Mouse (Mus musculus) forebrain, embryonic 10.5 days (tissue): Measurements from ENCODE around the gene 1700029J07Rik. TPM values are rescaled to one million over a fixed set of nuclear protein-coding genes. Genes with fewer than 3 reads are reported as not detected.

ENCODE experiments used
- DNase-seq: peaks from one replicate; pipeline ENCODE4 v3.0.0-alpha.2; 2017; ENCODE audit warnings: low spot score; ENCODE audit errors: extremely low spot score
- H3K27ac ChIP-seq: fragments of 300-500 bp; sonication (generic); 2 replicates; pipeline ENCODE4 v1.5.1; 2016; ENCODE audit warnings: mild to moderate bottlenecking
- H3K27me3 ChIP-seq: fragments of 300-500 bp; sonication (generic); 2 replicates; pipeline ENCODE4 v1.6.1; 2016; ENCODE audit warnings: mild to moderate bottlenecking; ENCODE audit not compliant: poor library complexity, severe bottlenecking
- H3K36me3 ChIP-seq: fragments of 300-500 bp; sonication (generic); replicated peaks from 2 replicates; pipeline ENCODE4 v1.6.1; 2016; ENCODE audit warnings: mild to moderate bottlenecking, moderate library complexity
- H3K4me1 ChIP-seq: fragments of 300-500 bp; sonication (generic); 2 replicates; pipeline ENCODE4 v1.6.1; 2016
- H3K4me3 ChIP-seq: fragments of 300-500 bp; sonication (generic); 2 replicates; pipeline ENCODE4 v1.5.1; 2016; ENCODE audit warnings: mild to moderate bottlenecking, moderate library complexity
- H3K9me3 ChIP-seq: fragments of 300-500 bp; sonication (generic); 2 replicates; pipeline ENCODE4 v1.6.1; 2016; ENCODE audit warnings: mild to moderate bottlenecking, moderate library complexity
- WGBS: fragments of 180-500 bp; shearing (Covaris S2); methylation state at CpG from one replicate; pipeline ENCODE4 v1.1.7; 2016; 5-methylcytosine and 5-hydroxymethylcytosine counted together
- polyA plus RNA-seq: library from polyadenylated mRNA; unstranded; fragments of >200 nt; fragmentation: Nextera tagmentation; extraction: Ambion mirVana; gene quantifications from 2 replicates; pipeline ENCODE4 v1.2.1, GENCODE M21; 2016

Gene 1700029J07Rik
- polyA plus RNA-seq, 1 experiment from 2014 or later: 4.2 TPM

DNA sequence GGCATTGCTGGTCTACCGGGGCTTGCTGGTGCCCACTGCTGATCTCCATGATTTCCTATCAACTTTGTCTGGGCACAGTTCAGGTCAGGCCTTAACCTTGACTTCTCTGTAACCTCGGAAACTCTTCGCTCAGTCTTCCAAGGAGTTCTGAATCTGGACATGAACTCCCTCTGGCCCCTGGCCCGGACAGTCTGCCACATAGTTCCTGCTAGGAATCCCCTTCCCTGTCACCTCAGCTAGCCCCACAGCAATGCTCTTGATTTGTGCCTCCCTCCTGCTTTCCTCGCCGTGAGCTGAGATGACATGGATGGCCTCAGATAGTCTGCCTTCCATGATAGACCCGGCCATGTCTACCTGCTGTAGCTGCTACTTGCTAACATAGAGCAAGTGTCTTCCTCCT is 54.7 kb downstream of the 1700029J07Rik start:
- peaks cover 5% of the 10 kb centered on the region; the same call in 1 of the 2 replicates for H3K4me1 ChIP-seq
- no peak overlapping the region for H3K27ac ChIP-seq
- H3K36me3 ChIP-seq: no peaks in the 10 kb centered on the region
- no peak for DNase-seq
- H3K9me3 ChIP-seq: no peaks in the 10 kb centered on the region
- H3K4me3 ChIP-seq: no peak overlapping the region
- 92% methylated on average over 7 of the region's 7 CpGs for WGBS
- H3K27me3 ChIP-seq: no peaks in the 10 kb centered on the region

DNA sequence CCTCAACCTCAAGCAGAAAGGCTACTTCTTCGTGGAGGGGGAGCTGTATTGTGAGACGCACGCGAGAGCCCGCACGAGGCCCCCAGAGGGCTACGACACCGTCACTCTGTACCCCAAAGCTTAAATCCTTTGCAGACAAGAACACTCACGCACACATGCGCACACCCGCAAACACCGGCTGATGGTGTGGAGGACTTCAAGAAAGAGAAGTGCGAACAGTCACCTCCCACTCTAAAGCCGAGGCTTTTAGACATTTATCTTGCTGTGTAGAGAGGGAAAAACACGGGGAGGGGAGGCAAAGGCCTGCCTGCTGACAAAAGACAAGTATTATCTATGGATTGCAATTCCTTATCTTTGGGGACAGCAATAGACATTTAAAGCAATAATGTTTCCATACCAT is 56.2 kb downstream of the 1700029J07Rik start:
- no peak overlapping the region for H3K4me3 ChIP-seq
- no peak for DNase-seq
- peaks cover 5% of the 10 kb centered on the region; the same call in 1 of the 2 replicates for H3K4me1 ChIP-seq
- no peaks in the 10 kb centered on the region for H3K36me3 ChIP-seq
- WGBS: 90% methylated on average over 15 of the region's 15 CpGs
- no peak overlapping the region for H3K27ac ChIP-seq
- H3K9me3 ChIP-seq: no peaks in the 10 kb centered on the region
- no peaks in the 10 kb centered on the region for H3K27me3 ChIP-seq

DNA sequence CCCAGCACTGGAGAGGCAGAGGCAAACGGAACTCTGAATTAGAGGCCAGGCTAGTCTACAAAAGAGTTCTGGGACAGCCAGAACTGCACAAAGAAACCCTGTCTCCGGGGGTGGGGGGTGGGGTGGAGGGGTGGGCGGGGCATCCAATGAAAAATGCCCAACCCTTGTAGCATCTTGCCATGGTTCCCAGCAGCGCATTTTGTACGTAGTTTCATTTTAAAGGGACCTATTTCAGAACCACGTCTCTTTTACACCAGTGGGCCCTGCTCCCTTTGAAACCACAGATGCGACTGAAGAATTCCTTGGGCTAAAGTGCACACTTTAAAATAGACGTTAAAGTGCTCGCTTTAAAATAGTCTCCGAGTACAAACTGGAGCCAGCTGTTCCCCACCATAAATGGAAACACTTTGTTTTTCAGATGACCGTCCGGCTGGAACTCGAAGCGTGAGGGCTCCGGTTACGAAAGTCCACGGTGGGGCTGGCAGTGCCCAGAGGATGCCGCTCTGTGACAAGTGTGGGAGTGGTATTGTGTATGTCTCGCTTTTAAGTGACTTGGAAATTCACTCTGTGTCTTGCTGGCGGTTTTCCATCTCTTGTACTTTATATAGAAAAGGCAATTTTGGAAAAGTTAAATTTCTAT is 57.9 kb downstream of the 1700029J07Rik start:
- no peaks in the 10 kb centered on the region for H3K36me3 ChIP-seq
- H3K4me1 ChIP-seq: peaks cover 5% of the 10 kb centered on the region; the same call in 1 of the 2 replicates
- 83% methylated on average over 20 of the region's 20 CpGs for WGBS
- H3K27me3 ChIP-seq: no peaks in the 10 kb centered on the region
- no peaks in the 10 kb centered on the region for H3K9me3 ChIP-seq
- no peak for DNase-seq
- H3K4me3 ChIP-seq: no peak overlapping the region
- H3K27ac ChIP-seq: no peak overlapping the region

DNA sequence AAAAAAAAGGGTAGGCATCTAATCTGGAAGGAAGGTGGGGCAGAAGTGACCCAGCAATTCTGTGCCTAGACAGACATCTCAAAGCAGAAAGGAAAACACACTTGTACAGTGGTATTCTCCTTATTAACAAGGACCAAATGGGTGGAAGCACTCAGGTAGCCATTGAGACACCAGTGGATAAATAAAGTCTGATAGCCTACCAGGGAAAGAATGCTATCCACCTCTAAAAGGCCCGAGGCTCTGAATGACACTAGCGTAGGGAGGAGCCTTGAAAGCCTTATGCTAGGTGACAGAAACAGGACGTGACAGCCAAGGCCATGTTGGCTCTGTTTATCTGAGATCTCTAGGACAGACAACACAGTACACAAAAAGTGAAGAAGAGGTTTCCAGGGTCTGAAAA is 58.6 kb downstream of the 1700029J07Rik start:
- Histone ChIP-seq H3K9me3 (no peaks in the 10 kb centered on the region), H3K4me1 (peaks cover 5% of the 10 kb centered on the region; the same call in 1 of the 2 replicates), H3K27ac (no peak overlapping the region), H3K36me3 (no peaks in the 10 kb centered on the region), H3K4me3 (no peak overlapping the region), H3K27me3 (no peaks in the 10 kb centered on the region)
- whole genome bisulfite sequencing: 88% methylated on average over 3 of the region's 3 CpGs
- DNase-seq: no peak

DNA sequence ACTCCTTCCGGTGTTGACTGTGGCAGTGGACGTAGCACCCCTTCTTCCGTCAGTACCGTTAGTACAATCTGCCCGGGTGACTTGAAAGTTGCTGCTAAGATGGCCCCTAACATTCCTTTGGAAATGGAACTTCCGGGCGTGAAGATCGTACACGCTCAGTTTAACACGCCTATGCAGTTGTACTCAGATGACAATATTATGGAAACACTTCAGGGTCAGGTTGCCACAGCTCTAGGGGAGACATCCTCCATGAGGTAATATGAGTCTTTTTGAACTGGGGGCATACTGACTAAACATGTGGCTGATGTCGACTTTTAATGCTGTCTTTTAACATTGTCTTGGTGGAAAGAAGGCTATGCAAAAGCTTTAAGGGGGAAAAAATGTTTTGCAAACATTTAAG is 61.3 kb downstream of the 1700029J07Rik start:
- Histone ChIP-seq H3K27me3 (peaks cover 15% of the 10 kb centered on the region), H3K4me3 (no peak overlapping the region), H3K4me1 (peaks cover 15% of the 10 kb centered on the region), H3K27ac (no peak overlapping the region), H3K36me3 (no peaks in the 10 kb centered on the region), H3K9me3 (no peaks in the 10 kb centered on the region)
- no peak for DNase-seq
- 92% methylated on average over 11 of the region's 11 CpGs for WGBS

DNA sequence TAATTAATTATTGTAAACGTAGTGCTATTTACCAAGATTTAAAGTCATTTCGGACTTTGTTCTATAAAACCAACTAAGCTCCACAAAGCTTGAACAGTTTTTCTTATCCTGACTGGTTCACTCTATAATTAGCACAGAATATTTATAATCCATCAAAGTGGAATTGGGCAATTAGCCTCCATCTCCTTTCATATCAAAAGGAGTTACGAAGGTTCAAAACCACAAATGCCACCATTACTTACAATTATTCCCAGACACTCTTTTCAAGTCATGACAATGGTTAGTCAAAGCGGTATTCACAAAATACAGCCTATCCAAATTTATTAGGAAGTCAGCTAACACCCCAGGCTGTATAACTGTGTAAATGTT is 68.8 kb downstream of the 1700029J07Rik start:
- Histone ChIP-seq H3K27ac (no peak overlapping the region), H3K36me3 (no peaks in the 10 kb centered on the region), H3K4me1 (peaks cover 53% of the 10 kb centered on the region), H3K9me3 (no peaks in the 10 kb centered on the region), H3K4me3 (no peak overlapping the region), H3K27me3 (peaks cover 40% of the 10 kb centered on the region)
- WGBS: 68% methylated on average over 4 of the region's 4 CpGs
- no peak for DNase-seq

DNA sequence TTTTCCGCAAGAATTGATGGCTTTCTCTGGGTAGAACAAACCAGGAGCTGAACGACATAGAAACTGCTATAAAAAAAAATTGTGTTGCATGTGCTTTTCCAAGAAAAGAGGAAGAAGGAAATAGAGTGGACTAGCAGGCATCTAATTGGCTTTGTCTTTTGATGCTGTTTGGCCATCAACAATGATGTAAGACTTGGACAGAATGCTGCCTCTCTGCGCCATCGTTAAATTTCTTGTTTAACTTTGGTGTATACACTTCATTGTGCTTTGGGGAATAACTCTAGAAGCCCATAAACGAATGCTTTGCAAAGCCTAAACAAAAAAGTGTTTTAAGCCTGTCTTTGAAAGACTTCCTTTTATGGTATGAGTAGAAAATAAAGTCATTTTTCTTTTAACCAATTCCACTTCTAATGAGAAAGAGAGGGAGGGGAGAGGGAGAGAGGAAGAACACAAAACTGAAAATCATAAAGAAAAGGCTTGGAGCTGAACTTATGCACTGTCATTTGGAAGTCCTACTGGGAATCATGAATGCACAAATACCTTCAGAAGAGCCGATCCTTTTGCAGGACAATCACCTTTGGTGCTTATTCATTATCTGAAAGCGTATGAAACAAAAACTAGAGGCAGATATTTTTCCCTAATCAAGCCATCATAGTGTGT is 69.3 kb downstream of the 1700029J07Rik start:
- H3K4me1 ChIP-seq: peaks cover 53% of the 10 kb centered on the region
- DNase-seq: no peak

DNA sequence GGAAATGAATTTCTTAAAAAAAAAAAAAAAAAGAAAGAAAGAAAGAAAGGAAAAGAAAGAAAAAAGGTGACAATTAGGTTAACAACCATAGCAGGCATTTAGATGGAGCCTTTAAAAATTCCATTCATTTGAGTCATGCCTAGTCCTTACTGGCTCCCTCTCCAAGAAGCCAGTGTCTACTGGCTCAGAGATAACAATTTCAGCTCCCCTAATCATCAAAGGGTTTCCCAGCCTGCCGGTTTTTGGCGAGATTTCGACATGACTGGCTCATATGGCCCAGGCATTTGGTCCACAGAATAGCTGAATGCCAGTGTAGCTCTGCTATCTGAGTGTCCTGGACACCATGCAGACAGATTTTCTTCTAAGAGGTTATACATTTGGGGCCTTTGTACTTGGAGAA is 71.4 kb downstream of the 1700029J07Rik start:
- no peak overlapping the region for H3K4me3 ChIP-seq
- H3K27me3 ChIP-seq: peaks cover 26% of the 10 kb centered on the region; the same call in 1 of the 2 replicates
- peaks cover 44% of the 10 kb centered on the region for H3K4me1 ChIP-seq
- H3K9me3 ChIP-seq: no peaks in the 10 kb centered on the region
- no peak overlapping the region for H3K27ac ChIP-seq
- H3K36me3 ChIP-seq: no peaks in the 10 kb centered on the region
- 59% methylated on average over 3 of the region's 3 CpGs for WGBS
- DNase-seq: no peak

More for the DNA sequence above, 69.3 kb downstream of the 1700029J07Rik start:
- H3K4me3 ChIP-seq: no peak overlapping the region
- H3K27ac ChIP-seq: no peak overlapping the region
- H3K27me3 ChIP-seq: peaks cover 40% of the 10 kb centered on the region
- H3K36me3 ChIP-seq: no peaks in the 10 kb centered on the region
- 56% methylated on average over 7 of the region's 7 CpGs for WGBS
- no peaks in the 10 kb centered on the region for H3K9me3 ChIP-seq

Other genes starting within 250 kb of the 1700029J07Rik start
- gene Pdlim3, start 89.8 kb downstream of the 1700029J07Rik start, polyA plus RNA-seq: 2.7 and 3.0 TPM in 2 replicates
- gene Ccdc110, start 40.6 kb downstream of the 1700029J07Rik start, polyA plus RNA-seq: 0.09 and 0.18 TPM in 2 replicates
- 58.5 and 64.4 TPM in 2 replicates for gene Ufsp2, start 276 bp upstream of the 1700029J07Rik start, polyA plus RNA-seq
- 0.17 and 0.42 TPM in 2 replicates for gene Lrp2bp, start 24.1 kb upstream of the 1700029J07Rik start, polyA plus RNA-seq
- gene Ankrd37, start 30.5 kb upstream of the 1700029J07Rik start, polyA plus RNA-seq: 15.2 and 17.8 TPM in 2 replicates
- 18.1 and 19.4 TPM in 2 replicates for gene Cfap97, start 176.5 kb upstream of the 1700029J07Rik start, polyA plus RNA-seq
- 2.6 and 2.7 TPM in 2 replicates for gene Snx25, start 176.9 kb upstream of the 1700029J07Rik start, polyA plus RNA-seq
- gene Slc25a4, start 236.0 kb upstream of the 1700029J07Rik start, polyA plus RNA-seq: 492 and 499 TPM in 2 replicates